Mouse (Mus musculus) spleen, postnatal 4 days (tissue): ENCODE measurements around the gene Vmn2r110.

Source experiments
- DNase-seq, 2 experiments: peaks; one replicate each; pipeline ENCODE4 v3.0.0; 2022; ENCODE audit warnings: low spot score in 2 of 2

Gene Vmn2r110

DNA sequence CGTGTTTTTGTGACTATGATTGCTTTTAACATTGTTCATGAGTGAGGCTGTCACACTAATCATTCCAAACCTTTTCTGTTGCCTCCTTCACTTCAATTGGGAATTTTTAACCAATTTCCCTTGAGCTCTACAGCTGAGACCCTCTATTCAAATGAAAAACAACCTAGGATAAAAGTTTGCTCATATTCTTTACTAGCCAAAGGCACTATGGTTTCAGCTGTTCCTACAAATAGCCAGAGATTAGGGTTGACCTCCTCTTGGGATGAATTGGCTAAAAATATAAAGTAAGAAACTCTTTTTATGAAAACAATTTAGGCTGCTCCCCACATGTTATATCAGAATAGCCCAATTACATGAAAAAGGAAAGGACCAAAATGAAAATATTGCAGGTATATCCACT is at the start of gene Vmn2r110:
TSS of gene Vmn2r110 (minus strand) at position 101 of the 400 bp plus-strand sequence.
- no peak for DNase-seq

DNA sequence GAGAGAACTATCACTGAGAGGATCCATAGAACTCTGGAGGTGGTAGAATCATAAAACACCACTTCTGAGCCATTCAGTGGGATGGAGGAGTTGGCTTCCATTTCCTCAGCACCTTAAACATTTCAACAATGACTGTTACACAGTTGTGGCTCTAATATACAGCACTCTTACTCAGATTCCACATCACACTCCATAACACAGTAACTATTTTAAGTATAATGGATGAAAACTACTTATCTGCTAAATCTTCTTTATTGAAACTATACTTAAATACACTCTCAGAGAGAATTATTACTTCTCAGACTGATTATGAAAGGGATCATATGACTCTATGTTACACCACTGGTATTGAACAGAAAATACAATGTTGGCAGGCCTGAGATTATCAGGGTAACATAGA is 28.6 kb upstream of the Vmn2r110 start, which contains the start of gene Fpr-rs3:
TSS of gene Fpr-rs3 (minus strand) at position 101 of the 400 bp plus-strand sequence.
- no peak for DNase-seq

DNA sequence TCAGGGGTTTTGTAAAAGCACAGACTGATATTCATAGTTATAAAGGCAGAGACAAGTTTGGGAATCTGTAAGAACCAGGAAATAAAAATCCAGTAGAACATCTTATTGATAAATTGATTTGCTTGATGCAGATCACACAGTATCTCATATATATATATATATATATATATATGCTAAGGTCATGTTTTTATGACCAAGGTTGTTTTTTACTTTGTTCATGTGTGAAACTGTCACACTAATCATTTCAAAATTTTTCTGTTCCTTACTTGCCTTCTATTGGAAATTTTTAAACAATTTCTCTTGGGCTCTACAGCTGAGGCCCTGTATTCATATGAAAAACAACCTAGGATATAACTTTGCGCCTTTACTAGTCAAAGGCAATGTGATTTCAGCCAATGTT is 31.6 kb downstream of the Vmn2r110 start, which contains the start of gene Vmn2r109:
TSS of gene Vmn2r109 (minus strand) at position 101 of the 400 bp plus-strand sequence.
- no peak for DNase-seq
